Mouse (Mus musculus): ENCODE measurements around the gene Pde10a. TPM values are rescaled to one million over a fixed set of nuclear protein-coding genes. Genes with fewer than 3 reads are reported as not detected.

Gene Pde10a
- polyA plus RNA-seq, 1 experiment from 2014 or later = 6.2 TPM

GRCm38 (mm10) chr17:8769155-8769554 is 244.0 kb downstream of the Pde10a start:
- Histone ChIP-seq H3K4me2 (no peak overlapping the region), H3K9ac (no peak overlapping the region), H3K4me1 (no peaks in the 10 kb centered on the region), H3K9me3 (0 out of 2 replicates have a peak, but pooled peaks cover 3% of the 10 kb centered on the region), H3K4me3 (no peak overlapping the region), H3K36me3 (no peaks in the 10 kb centered on the region), H3K27me3 (no peaks in the 10 kb centered on the region), H3K27ac (no peak overlapping the region)
- WGBS = 79% methylated on average over 1 of the region's 1 CpGs
- ATAC-seq (ENCODE audit: insufficient number of reproducible peaks, insufficient read depth, low FRiP score, low TSS enrichment, low read depth) = no peak

- Histone ChIP-seq H3K9me3 (0 out of 2 replicates have a peak, but pooled peaks cover 3% of the 10 kb centered on the region), H3K36me3 (no peaks in the 10 kb centered on the region), H3K4me2 (no peak overlapping the region), H3K27ac (no peak overlapping the region), H3K27me3 (no peaks in the 10 kb centered on the region), H3K4me3 (no peak overlapping the region), H3K4me1 (no peaks in the 10 kb centered on the region), H3K9ac (no peak overlapping the region)
- 80% methylated on average over 6 of the region's 6 CpGs for WGBS
- no peak for ATAC-seq (ENCODE audit: insufficient number of reproducible peaks, insufficient read depth, low FRiP score, low TSS enrichment, low read depth)
These were observed 248.2 kb downstream of the Pde10a start for GRCm38 (mm10) chr17:8773391-8773790.

GRCm38 (mm10) chr17:8774301-8774700 is 249.1 kb downstream of the Pde10a start:
- 0 out of 2 replicates have a peak, but pooled peaks cover 3% of the 10 kb centered on the region for H3K9me3 ChIP-seq
- H3K4me2 ChIP-seq = no peak overlapping the region
- ATAC-seq (ENCODE audit: insufficient number of reproducible peaks, insufficient read depth, low FRiP score, low TSS enrichment, low read depth) = no peak
- WGBS = 80% methylated on average over 3 of the region's 3 CpGs
- H3K4me1 ChIP-seq = no peaks in the 10 kb centered on the region
- H3K27ac ChIP-seq = no peak overlapping the region
- H3K4me3 ChIP-seq = no peak overlapping the region
- no peaks in the 10 kb centered on the region for H3K27me3 ChIP-seq
- no peaks in the 10 kb centered on the region for H3K36me3 ChIP-seq
- H3K9ac ChIP-seq = no peak overlapping the region

- no peaks in the 10 kb centered on the region for H3K36me3 ChIP-seq
- WGBS = 80% methylated on average over 11 of the region's 11 CpGs
- no peaks in the 10 kb centered on the region for H3K9me3 ChIP-seq
- H3K4me2 ChIP-seq = no peak overlapping the region
- no peak overlapping the region for H3K9ac ChIP-seq
- no peak overlapping the region for H3K27ac ChIP-seq
- H3K27me3 ChIP-seq = no peaks in the 10 kb centered on the region
- H3K4me3 ChIP-seq = no peak overlapping the region
- no peak for ATAC-seq (ENCODE audit: insufficient number of reproducible peaks, insufficient read depth, low FRiP score, low TSS enrichment, low read depth)
- no peaks in the 10 kb centered on the region for H3K4me1 ChIP-seq
These were observed 250.5 kb downstream of the Pde10a start for GRCm38 (mm10) chr17:8775571-8776161.

GRCm38 (mm10) chr17:8777710-8778109 is 252.5 kb downstream of the Pde10a start:
- Histone ChIP-seq H3K36me3 (no peaks in the 10 kb centered on the region), H3K9ac (no peak overlapping the region), H3K27ac (no peak overlapping the region), H3K4me3 (no peak overlapping the region), H3K9me3 (no peaks in the 10 kb centered on the region), H3K27me3 (no peaks in the 10 kb centered on the region), H3K4me1 (no peaks in the 10 kb centered on the region), H3K4me2 (no peak overlapping the region)
- no peak for ATAC-seq (ENCODE audit: insufficient number of reproducible peaks, insufficient read depth, low FRiP score, low TSS enrichment, low read depth)
- WGBS = 88% methylated on average over 6 of the region's 6 CpGs

GRCm38 (mm10) chr17:8778839-8779238 is 253.7 kb downstream of the Pde10a start:
- H3K9me3 ChIP-seq = no peaks in the 10 kb centered on the region
- H3K9ac ChIP-seq = no peak overlapping the region
- H3K4me1 ChIP-seq = no peaks in the 10 kb centered on the region
- WGBS = 59% methylated on average over 5 of the region's 5 CpGs
- ATAC-seq (ENCODE audit: insufficient number of reproducible peaks, insufficient read depth, low FRiP score, low TSS enrichment, low read depth) = no peak
- no peak overlapping the region for H3K27ac ChIP-seq
- no peaks in the 10 kb centered on the region for H3K36me3 ChIP-seq
- no peak overlapping the region for H3K4me2 ChIP-seq
- no peak overlapping the region for H3K4me3 ChIP-seq
- H3K27me3 ChIP-seq = no peaks in the 10 kb centered on the region

GRCm38 (mm10) chr17:8780484-8780883 is 255.3 kb downstream of the Pde10a start:
- 85% methylated on average over 4 of the region's 4 CpGs for WGBS
- H3K27ac ChIP-seq = no peak overlapping the region
- no peaks in the 10 kb centered on the region for H3K36me3 ChIP-seq
- ATAC-seq (ENCODE audit: insufficient number of reproducible peaks, insufficient read depth, low FRiP score, low TSS enrichment, low read depth) = no peak
- H3K9ac ChIP-seq = no peak overlapping the region
- H3K9me3 ChIP-seq = no peaks in the 10 kb centered on the region
- H3K4me2 ChIP-seq = no peak overlapping the region
- H3K4me1 ChIP-seq = no peaks in the 10 kb centered on the region
- no peaks in the 10 kb centered on the region for H3K27me3 ChIP-seq
- no peak overlapping the region for H3K4me3 ChIP-seq

- Histone ChIP-seq H3K27ac (no peak overlapping the region), H3K27me3 (no peaks in the 10 kb centered on the region), H3K9me3 (no peaks in the 10 kb centered on the region), H3K4me2 (no peak overlapping the region), H3K9ac (no peak overlapping the region), H3K36me3 (no peaks in the 10 kb centered on the region), H3K4me1 (no peaks in the 10 kb centered on the region), H3K4me3 (no peak overlapping the region)
- 88% methylated on average over 2 of the region's 2 CpGs for whole genome bisulfite sequencing
- no peak for ATAC-seq (ENCODE audit: insufficient number of reproducible peaks, insufficient read depth, low FRiP score, low TSS enrichment, low read depth)
These were observed 255.9 kb downstream of the Pde10a start for GRCm38 (mm10) chr17:8781040-8781439.

GRCm38 (mm10) chr17:8781576-8781975 is 256.4 kb downstream of the Pde10a start:
- Histone ChIP-seq H3K9ac (no peak overlapping the region), H3K4me2 (no peak overlapping the region), H3K27ac (no peak overlapping the region), H3K9me3 (no peaks in the 10 kb centered on the region), H3K36me3 (no peaks in the 10 kb centered on the region), H3K4me3 (no peak overlapping the region), H3K27me3 (no peaks in the 10 kb centered on the region), H3K4me1 (no peaks in the 10 kb centered on the region)
- ATAC-seq (ENCODE audit: insufficient number of reproducible peaks, insufficient read depth, low FRiP score, low TSS enrichment, low read depth) = no peak
- whole genome bisulfite sequencing = 71% methylated on average over 1 of the region's 1 CpGs

- Histone ChIP-seq H3K36me3 (no peaks in the 10 kb centered on the region), H3K4me2 (no peak overlapping the region), H3K27me3 (no peaks in the 10 kb centered on the region), H3K27ac (no peak overlapping the region), H3K9me3 (no peaks in the 10 kb centered on the region), H3K4me3 (no peak overlapping the region), H3K9ac (no peak overlapping the region), H3K4me1 (no peaks in the 10 kb centered on the region)
- ATAC-seq (ENCODE audit: insufficient number of reproducible peaks, insufficient read depth, low FRiP score, low TSS enrichment, low read depth) = no peak
- WGBS = 88% methylated on average over 6 of the region's 6 CpGs
These were observed 260.7 kb downstream of the Pde10a start for GRCm38 (mm10) chr17:8785908-8786307.

- Histone ChIP-seq H3K4me3 (no peak overlapping the region), H3K9me3 (no peaks in the 10 kb centered on the region), H3K27ac (no peak overlapping the region), H3K9ac (no peak overlapping the region), H3K4me2 (no peak overlapping the region), H3K36me3 (no peaks in the 10 kb centered on the region), H3K27me3 (no peaks in the 10 kb centered on the region), H3K4me1 (no peaks in the 10 kb centered on the region)
- no peak for ATAC-seq (ENCODE audit: insufficient number of reproducible peaks, insufficient read depth, low FRiP score, low TSS enrichment, low read depth)
- WGBS = 92% methylated on average over 4 of the region's 4 CpGs
These were observed 261.3 kb downstream of the Pde10a start for GRCm38 (mm10) chr17:8786484-8786883.

- H3K4me1 ChIP-seq = no peaks in the 10 kb centered on the region
- H3K9me3 ChIP-seq = no peaks in the 10 kb centered on the region
- no peak overlapping the region for H3K4me3 ChIP-seq
- WGBS = 61% methylated on average over 8 of the region's 8 CpGs
- no peaks in the 10 kb centered on the region for H3K27me3 ChIP-seq
- no peak overlapping the region for H3K9ac ChIP-seq
- no peak overlapping the region for H3K4me2 ChIP-seq
- no peak overlapping the region for H3K27ac ChIP-seq
- H3K36me3 ChIP-seq = no peaks in the 10 kb centered on the region
- ATAC-seq (ENCODE audit: insufficient number of reproducible peaks, insufficient read depth, low FRiP score, low TSS enrichment, low read depth) = no peak
These were observed 262.6 kb downstream of the Pde10a start for GRCm38 (mm10) chr17:8787762-8788161.

Data from embryonic facial prominence, embryonic 13.5 days (tissue).